Mouse (Mus musculus): ENCODE data around the gene Sestd1.

The Sestd1 gene

DNA sequence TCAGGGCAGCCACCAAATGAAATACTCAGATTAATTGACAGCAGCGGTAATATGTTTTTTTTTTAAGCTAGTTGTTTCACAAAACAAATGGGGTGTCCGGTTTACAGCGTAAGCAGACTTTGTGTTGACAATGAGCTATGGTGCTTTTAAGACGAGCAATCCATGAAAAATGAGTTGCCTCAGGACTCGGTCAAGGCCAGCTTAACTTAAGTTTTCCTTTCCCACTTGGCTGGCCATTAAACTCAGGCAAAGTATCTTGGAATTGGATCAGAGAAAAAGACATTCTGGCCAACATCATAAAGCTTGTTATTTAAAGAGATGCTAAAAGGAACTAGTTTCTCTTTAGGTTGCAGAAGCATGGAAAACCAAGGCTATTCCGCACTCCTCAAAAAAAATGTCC, 136.9 kb downstream of the Sestd1 start:
- DNase-seq (ENCODE audit: low read depth in 1 of 2, low spot score in 2 of 2) = no peak

DNA sequence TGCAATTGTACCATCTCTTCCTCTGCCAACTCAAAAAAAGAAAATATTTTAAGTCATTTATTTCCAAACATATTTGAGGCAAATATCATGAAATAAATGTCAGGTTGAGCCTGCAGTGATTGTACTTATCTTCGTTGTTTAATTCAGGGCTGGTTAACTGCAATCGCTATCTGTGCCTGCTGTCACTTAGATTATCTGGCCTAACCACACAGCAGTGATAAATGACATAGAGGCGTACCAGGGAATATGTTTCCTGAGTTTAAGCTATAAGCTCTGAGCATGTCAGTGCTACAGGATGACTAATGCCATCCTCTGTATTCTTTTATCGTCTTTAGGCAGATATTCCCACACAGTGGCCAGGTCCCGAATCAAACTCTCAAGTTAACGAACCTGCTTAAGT, 141.5 kb downstream of the Sestd1 start:
- DNase-seq (ENCODE audit: low read depth in 1 of 2, low spot score in 2 of 2) = no peak

DNA sequence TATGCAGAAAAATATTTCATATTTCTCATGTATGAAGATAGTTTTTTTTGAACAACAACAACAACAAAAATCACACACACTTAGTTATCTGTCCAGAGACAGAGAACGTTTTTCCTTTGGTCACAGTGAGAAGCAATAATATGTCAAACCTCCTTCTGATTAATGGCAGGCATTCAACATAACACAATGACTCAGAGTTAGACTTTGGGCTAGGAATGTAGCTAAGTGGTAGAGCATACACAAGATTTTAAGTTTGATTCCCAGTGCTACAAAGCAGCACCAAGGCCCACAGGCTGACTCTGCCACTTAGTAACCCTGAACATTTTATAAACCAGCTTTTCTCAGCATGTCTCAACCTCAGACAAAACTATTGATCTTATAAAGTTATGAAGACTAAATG, 145.5 kb downstream of the Sestd1 start:
- DNase-seq (ENCODE audit: low read depth in 1 of 2, low spot score in 2 of 2) = no peak

DNA sequence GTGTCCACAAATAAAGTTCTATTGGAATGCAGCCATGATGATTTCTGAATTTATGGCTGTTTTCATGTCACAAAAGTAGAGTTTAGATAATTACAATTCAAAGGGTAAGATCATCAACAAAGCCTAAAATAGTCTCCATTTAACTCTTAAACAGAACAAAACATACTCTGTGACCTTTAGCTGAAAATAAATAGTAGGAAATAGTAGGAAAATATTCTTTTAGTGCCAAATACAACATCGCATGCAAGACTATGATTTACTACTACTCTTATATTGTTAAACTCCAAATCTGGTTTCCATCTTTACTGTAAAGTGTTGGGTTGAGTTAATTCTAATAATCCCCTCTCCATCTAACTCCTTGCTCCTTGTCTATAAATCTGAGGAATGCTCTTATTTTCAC, 147.0 kb downstream of the Sestd1 start:
- DNase-seq (ENCODE audit: low read depth in 1 of 2, low spot score in 2 of 2) = no peak
